Mouse (Mus musculus) megakaryocyte, adult 5-6 weeks (primary cell): Measurements from ENCODE around the gene Tmem131l. TPM values are rescaled to one million over a fixed set of nuclear protein-coding genes. Genes with fewer than 3 reads are reported as not detected.

Experiments used
- ATAC-seq: 2 replicates; pipeline ENCODE4 v1.8.0; 2016; ENCODE audit warnings: mild to moderate bottlenecking, inconsistent platforms; ENCODE audit not compliant: poor library complexity, severe bottlenecking
- total RNA-seq, 2 experiments: library from RNA; stranded (forward) in 1 of 2; stranded (reverse) in 1 of 2; fragments of 153-499, 151-499 nt in 1 of 2; fragments of 221-1000, 200-1000 nt in 1 of 2; gene quantifications; 2 replicates each; pipeline versions ENCODE4 v1.2.3 to v1.2.4; 2015 to 2017

Tmem131l gene
- total RNA-seq, 2 experiments from 2014 or later: 29.7 to 40.0 TPM

GRCm38 (mm10) chr3:83980231-83980872 lies 59.6 kb downstream of the Tmem131l start:
- no peak for ATAC-seq

GRCm38 (mm10) chr3:83978497-83979410 lies 61.2 kb downstream of the Tmem131l start:
- ATAC-seq: no peak

- ATAC-seq: no peak
These were observed 62.2 kb downstream of the Tmem131l start for GRCm38 (mm10) chr3:83977817-83978216.

GRCm38 (mm10) chr3:83976161-83976560 lies 63.8 kb downstream of the Tmem131l start:
- no peak for ATAC-seq

GRCm38 (mm10) chr3:83973339-83973738 lies 66.6 kb downstream of the Tmem131l start:
- no peak for ATAC-seq

GRCm38 (mm10) chr3:83970629-83971028 lies 69.3 kb downstream of the Tmem131l start:
- no peak for ATAC-seq

- no peak for ATAC-seq
These were observed 70.9 kb downstream of the Tmem131l start for GRCm38 (mm10) chr3:83969081-83969480.

GRCm38 (mm10) chr3:83967791-83968190 lies 72.2 kb downstream of the Tmem131l start:
- no peak for ATAC-seq

- no peak for ATAC-seq
These were observed 74.6 kb downstream of the Tmem131l start for GRCm38 (mm10) chr3:83965333-83965732.

- no peak for ATAC-seq
These were observed 76.3 kb downstream of the Tmem131l start for GRCm38 (mm10) chr3:83963705-83964104.

GRCm38 (mm10) chr3:83962571-83962970 lies 77.4 kb downstream of the Tmem131l start:
- no peak for ATAC-seq

GRCm38 (mm10) chr3:83962076-83962475 lies 77.9 kb downstream of the Tmem131l start:
- no peak for ATAC-seq

- ATAC-seq: no peak
These were observed 80.9 kb downstream of the Tmem131l start for GRCm38 (mm10) chr3:83958951-83959681.

- no peak for ATAC-seq
These were observed 86.1 kb downstream of the Tmem131l start for GRCm38 (mm10) chr3:83953879-83954278.

- ATAC-seq: no peak
These were observed 91.2 kb downstream of the Tmem131l start for GRCm38 (mm10) chr3:83948801-83949200.

GRCm38 (mm10) chr3:83947476-83948245 lies 92.3 kb downstream of the Tmem131l start:
- peak; percentile 91 for ATAC-seq

GRCm38 (mm10) chr3:83946848-83947247 lies 93.1 kb downstream of the Tmem131l start:
- ATAC-seq: no peak

- no peak for ATAC-seq
These were observed 96.3 kb downstream of the Tmem131l start for GRCm38 (mm10) chr3:83943691-83944090.

GRCm38 (mm10) chr3:83943212-83943611 lies 96.8 kb downstream of the Tmem131l start:
- ATAC-seq: peak; percentile 33

- no peak for ATAC-seq
These were observed 98.1 kb downstream of the Tmem131l start for GRCm38 (mm10) chr3:83941921-83942320.

GRCm38 (mm10) chr3:83938871-83939270 lies 101.1 kb downstream of the Tmem131l start:
- ATAC-seq: no peak
